Mouse (Mus musculus): ENCODE measurements at regions not wholly inside any gene's neighbourhood (a gene's known extent, or its start where the extent isn't known, plus 50 kb on each side); places are given as distances from the start of the nearest gene placed in this dataset.

GRCm38 (mm10) chr1:71837764-71838163 is 184.8 kb upstream of the Fn1 start:
- DNase-seq (ENCODE audit: low spot score in 2 of 2), result no peak

DNA sequence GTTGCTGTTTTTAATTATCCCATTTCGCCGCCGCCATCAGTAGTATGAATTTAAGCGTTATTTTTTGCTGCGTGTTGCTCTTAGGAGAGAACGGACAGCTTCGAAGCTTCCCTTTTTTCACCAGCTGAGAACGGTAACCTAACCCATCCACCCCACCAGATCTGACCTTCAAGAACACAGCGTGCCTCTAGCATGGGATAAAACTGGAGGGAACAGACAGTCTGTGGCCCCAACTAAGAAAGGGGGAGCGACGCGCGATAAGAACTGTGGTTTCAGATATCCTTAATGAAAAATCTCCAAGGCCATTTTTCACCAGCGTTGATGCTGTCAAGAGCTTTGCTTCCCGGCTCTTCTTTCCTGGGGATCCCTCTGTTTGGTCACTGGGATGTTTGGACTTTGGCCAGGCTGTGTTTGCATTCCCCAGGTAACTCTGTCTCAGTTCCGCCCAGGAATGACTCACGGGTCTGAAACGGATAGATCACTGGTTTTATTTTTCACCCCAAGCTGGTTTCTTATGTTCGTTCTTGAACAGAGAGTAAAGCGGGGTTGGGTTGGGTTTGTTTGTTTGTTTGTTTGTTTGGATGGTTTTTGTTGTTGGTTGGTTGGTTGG is 184.1 kb upstream of the Fn1 start:
- DNase-seq (ENCODE audit: low spot score in 2 of 2), result no peak

DNA sequence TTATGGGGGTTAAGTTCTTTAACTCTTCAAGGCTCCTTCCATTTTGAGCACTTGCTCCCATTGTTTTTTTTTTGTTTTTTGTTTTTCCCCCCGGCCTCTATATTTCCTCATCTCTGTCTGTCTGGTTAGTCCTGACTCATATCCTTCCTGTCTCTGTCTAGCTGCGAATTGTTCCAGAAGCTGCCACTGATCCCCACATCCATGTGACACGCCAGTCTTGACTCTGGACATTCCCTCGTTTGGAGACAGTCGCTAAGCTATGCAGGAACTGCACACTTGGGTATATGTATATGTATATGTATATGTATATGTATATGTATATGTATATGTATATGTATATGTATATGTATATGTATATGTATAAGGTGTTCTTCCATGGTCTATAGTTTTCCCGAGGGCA is 177.4 kb upstream of the Fn1 start:
- DNase-seq (ENCODE audit: low spot score in 2 of 2), result no peak

DNA sequence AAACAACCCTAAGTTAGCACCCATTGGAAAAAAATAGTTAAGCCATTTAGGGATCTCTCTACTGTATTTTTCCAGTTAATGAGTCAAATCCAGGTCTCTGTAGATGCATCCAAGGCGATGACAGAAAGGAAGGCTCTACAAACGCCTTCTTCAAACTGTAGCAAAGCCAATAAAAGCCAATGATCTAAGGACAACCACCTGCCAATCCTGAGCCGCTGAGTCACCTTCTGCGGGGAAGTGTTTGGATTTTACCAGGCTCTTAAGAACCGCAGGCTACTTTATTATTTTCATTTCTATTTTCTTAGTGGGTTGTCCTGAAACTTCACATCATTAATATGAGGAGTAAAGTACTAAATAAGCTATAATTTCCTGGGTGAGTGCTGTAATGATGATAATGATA is 171.4 kb upstream of the Fn1 start:
- no peak for DNase-seq (ENCODE audit: low spot score in 2 of 2)

DNA sequence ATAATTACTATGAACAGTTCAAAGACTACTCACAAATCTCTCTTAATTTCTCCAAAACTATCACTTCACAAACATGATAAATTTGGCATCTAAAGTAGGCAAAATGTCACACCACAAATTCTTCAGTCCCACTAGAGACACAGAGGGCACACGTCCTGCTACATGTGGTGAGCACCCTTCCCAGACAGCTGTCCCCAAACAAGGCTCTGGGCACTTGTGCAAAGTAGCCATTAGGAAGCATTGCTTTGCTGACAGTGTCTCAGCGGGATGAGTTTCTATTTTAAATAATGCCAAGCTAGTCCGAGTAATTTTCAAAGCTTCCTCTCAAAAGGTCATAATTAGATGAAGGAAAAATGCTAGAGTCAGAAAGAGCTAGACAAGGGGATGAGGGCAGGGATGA is 169.1 kb upstream of the Fn1 start:
- DNase-seq (ENCODE audit: low spot score in 2 of 2), result no peak

GRCm38 (mm10) chr1:71821099-71821498 is 168.1 kb upstream of the Fn1 start:
- DNase-seq (ENCODE audit: low spot score in 2 of 2), result no peak

DNA sequence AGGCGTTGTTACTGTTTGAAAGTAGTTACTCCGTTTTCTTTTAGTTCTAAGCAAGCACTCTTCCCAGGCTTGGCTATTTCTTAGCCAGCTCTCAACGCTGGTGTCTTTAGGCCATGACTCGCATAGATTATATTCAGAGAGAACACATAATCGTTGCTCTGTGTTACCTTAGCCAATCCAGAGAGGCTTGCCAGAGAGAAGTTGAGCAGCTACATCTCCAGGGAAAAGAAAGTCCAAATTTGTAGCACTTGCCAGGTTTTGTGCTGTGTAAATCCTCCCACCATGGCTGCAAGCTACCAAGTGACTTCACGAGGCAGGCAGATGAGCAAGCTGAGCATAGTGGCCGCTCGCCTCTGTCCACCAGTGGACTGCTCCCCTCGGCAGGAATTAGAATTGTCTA is 163.3 kb upstream of the Fn1 start:
- DNase-seq (ENCODE audit: low spot score in 2 of 2), result no peak

- DNase-seq (ENCODE audit: low spot score in 2 of 2), result no peak
Observed at GRCm38 (mm10) chr1:71814141-71814540, 161.1 kb upstream of the Fn1 start.

- DNase-seq (ENCODE audit: low spot score in 2 of 2), result no peak
Observed at GRCm38 (mm10) chr1:71812171-71812695, 159.2 kb upstream of the Fn1 start.

GRCm38 (mm10) chr1:71811196-71811788 is 158.3 kb upstream of the Fn1 start:
- DNase-seq (ENCODE audit: low spot score in 2 of 2), result no peak

DNA sequence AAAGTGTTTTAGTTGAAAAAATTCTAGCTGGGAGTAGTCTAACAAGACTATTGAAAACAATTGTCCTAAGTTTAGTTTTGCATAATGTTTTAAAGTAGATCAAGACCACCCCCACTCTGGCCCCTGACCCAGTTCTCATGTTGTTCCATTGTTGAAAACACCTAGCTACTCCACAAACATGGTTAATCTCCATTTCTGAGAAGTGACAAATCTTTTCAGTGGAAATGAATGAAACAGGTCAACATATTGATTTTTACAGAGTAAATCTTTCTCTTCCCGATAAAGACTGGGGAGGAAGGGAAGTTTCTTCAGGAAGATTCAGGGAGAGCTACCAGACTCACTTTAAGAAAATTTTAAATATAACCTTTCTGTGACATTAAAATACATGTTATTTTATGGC is 155.0 kb upstream of the Fn1 start:
- DNase-seq (ENCODE audit: low spot score in 2 of 2), result no peak

GRCm38 (mm10) chr1:71807586-71807985 is 154.6 kb upstream of the Fn1 start:
- no peak for DNase-seq (ENCODE audit: low spot score in 2 of 2)

DNA sequence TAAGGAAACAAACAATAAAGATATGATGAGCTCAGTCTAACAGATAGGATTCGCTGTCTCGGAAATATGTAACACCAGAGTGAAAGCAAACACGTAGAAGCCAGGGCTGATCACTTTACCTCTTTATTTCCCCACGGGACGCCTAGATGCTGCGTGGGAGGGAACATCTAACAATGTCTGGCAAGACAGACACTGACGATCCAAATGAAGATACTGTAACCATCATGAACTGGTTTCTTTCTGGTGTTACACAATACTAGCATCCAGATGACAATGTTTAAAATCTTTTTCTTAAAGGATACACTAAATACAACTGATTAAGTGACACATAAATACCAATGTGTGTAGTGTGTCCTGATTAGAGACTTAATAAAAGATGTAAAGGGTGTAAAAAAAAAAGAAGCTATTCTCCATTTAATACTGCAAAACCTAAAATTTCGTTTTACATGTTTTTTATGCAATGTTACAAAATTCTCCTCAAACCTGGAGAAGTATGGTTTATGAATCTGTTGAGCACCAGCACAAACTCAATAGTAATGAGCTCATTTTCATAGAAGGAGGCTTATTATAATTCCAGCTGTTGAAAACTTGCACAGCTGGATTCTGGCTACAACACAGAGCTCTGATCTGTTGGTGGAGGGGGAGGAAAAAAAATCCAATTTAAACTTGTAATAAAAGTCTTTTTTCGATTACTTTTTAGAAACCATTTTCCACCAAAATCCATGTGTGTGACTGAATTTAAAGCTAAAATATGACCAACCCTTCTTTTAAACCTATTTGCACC is 148.5 kb upstream of the Fn1 start:
- DNase-seq (ENCODE audit: low spot score in 2 of 2), result no peak

- no peak for DNase-seq (ENCODE audit: low spot score in 2 of 2)
Observed at GRCm38 (mm10) chr1:71800581-71800980, 147.6 kb upstream of the Fn1 start.

DNA sequence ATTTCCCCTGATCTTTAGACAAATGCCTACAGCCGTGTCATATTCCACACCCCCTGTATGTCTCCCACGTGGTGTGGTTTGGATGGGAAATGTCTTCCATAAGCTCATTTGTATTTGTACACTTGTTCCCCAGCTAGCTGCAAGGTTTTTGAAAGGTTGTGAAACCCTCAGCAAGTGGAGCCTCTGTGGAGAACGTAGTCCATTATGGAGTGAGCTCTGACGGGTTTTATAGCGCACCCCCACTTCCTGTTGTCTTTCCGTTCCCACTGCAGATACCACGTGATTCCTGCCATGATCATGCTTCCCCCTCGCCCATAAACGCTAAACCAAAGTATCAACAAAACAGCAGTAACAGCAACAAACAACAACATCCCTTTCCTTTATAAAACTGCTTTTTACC is 145.6 kb upstream of the Fn1 start:
- no peak for DNase-seq (ENCODE audit: low spot score in 2 of 2)

- DNase-seq (ENCODE audit: low spot score in 2 of 2), result no peak
Observed at GRCm38 (mm10) chr1:71788408-71788807, 135.4 kb upstream of the Fn1 start.

- no peak for DNase-seq (ENCODE audit: low spot score in 2 of 2)
Observed at GRCm38 (mm10) chr1:71784880-71785279, 131.9 kb upstream of the Fn1 start.

DNA sequence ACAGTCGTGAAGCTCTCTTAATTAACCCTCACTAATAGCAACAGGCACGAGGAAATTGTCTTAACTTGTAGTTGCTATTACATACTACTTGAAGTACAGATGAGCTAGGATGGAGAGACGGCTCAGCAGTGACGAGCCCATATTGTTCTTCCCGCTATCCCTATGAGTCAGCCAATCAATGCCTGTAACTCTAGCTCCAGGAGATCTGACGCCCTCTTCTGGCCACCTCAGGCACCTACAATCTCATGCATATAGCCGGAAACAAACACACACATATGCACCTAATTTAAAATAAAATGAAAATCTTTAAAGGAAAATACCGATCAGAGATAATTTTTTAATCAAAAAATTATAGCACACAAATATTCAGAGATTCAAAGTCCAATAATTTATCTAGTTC is 125.3 kb upstream of the Fn1 start:
- DNase-seq (ENCODE audit: low spot score in 2 of 2), result no peak

DNA sequence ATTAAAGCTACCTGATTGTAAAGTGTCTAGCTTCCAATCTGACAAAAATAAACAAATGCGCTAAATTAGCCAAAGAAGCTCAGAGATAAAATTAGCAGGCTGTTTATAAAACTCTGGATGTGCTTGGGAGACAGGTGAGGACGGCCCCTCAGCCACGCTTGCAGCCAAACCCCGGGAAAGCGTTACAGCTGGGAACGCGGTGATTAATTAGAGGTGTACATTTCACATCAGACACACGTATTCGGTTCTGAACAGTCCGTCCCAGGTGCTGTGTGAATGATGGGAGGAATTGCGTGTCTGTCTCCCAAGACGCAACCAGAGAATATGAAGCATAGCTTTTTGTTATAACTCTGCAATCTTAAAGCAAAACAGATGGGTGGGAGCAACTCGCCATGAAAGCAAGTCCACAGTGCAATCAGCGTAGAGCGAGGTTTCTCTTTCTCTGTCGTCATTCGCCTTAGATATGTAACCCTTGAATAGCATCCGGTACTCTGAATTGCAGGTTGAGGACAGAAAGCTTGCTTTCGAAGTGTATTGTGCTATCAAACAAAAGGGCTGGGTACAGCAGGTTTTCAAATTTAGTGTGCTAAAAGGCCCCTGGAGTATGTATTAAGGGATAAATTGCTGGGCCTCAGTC is 123.0 kb upstream of the Fn1 start:
- no peak for DNase-seq (ENCODE audit: low spot score in 2 of 2)

GRCm38 (mm10) chr1:71772526-71772925 is 119.5 kb upstream of the Fn1 start:
- no peak for DNase-seq (ENCODE audit: low spot score in 2 of 2)

GRCm38 (mm10) chr1:71771798-71772197 is 118.8 kb upstream of the Fn1 start:
- DNase-seq (ENCODE audit: low spot score in 2 of 2), result no peak

DNA sequence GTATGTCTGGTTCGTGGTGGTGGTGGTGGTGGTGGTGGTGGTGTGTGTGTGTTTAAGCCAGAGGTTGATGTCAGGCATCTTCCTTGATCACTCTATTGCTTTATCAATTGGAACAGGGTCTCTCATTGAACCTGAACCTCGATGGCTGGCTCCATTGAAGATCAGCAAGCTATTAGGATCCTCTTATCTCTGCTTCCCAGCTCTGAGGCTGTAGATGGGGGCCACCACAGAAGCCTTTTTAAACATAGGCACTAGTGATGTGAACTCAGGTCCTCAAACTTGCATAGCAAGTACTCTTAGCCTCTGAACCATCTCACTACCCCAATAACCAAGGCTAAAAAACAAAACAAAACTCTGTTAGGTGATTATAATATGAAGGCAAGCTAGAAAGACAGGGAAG is 116.6 kb upstream of the Fn1 start:
- no peak for DNase-seq (ENCODE audit: low spot score in 2 of 2)

GRCm38 (mm10) chr1:71767705-71768104 is 114.7 kb upstream of the Fn1 start:
- no peak for DNase-seq (ENCODE audit: low spot score in 2 of 2)
